Mouse (Mus musculus): ENCODE measurements around the gene Trmt61a.
A peak's percentile ranks its signal among the peaks of the same experiment; 100 is the strongest.

Trmt61a gene

DNA sequence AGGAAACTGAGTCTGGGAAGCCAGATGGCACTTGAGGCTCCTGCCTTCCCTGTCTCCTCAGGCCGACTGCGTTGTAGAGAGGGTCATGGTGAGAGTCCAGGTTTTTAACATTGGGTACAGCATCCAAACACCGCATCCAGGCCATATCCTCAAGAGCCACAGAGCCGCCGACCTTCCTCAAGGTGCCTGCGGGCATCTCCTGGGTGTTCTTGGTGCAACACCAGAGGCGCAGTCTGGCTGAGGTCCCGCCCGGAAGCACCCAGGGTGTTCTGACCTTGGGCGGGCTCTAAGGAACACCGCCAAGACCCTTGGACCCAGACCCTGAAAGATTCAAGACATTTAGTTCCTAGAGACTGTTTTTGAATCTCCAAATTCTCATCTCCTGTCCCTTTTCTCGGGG lies 5.3 kb upstream of the Trmt61a start:
- DNase-seq (ENCODE audit: low spot score), result no peak

DNA sequence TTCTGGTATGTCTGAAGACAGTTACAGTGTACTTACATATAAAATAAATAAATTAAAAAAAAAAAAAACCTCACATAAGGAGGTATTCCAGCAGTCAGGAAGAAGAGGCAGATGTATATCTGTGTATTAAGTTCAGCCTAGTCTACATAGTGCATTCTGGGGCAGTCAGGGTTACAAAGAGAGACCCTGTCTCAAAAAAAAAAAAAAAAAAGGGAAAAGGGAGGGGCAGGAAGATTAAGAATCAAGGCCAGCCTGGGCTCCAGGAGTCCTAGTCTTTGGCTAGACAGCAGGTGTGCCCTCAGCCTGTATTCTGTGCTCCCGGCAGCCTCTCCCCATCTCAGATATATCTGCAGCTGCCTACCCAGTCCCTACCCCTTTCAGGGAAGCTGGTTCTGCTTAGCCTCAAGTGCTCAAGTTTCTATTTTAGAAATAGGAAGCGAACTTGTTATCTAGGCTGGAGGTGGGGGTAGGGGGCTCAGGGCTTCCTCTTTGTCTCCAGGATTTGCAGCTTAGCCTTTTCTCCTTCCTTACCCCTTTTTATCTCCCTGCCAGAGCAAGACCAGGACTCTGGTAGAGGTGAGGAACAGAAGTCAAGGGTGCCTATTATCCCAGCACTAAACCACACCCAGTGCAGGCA lies 2.9 kb upstream of the Trmt61a start:
- DNase-seq (ENCODE audit: low spot score), result no peak

DNA sequence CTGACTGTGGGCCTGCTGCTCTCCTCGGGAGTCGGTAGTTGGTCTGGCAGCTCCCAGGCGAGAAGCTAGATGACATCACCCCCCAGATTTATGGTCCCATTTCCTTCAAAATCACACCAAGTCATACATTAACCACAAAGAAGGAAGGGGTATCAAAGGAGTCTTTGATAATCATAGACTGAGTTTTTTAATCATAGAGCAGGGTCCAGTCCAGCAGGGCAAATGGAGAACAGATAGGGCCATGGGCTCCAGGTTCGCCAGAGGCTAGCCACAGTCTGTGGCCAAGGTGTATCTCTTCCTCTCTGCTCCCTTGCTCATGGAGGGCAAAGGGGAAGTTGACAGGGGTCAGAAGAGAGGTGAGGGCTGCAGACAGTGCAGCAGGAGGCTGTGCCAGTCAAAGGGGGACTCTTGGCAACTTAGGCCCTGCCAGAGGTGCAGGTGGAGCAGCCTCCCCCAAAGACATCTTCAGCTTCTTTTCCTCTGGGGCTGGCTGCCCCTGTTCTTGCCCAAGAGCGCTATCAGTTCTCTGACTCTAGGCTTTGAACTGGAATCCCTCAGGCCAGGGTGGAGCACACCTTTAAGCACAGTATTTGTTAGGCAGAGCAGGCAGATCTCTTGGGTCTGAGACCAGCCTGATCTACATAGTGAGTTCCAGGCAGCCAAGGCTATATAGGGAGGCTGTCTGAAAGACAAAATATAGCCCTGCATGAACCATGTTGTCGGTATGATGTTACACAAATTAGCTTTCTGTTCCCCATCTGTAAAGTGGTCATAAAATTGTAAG lies 1.9 kb upstream of the Trmt61a start:
- no peak for DNase-seq (ENCODE audit: low spot score)

DNA sequence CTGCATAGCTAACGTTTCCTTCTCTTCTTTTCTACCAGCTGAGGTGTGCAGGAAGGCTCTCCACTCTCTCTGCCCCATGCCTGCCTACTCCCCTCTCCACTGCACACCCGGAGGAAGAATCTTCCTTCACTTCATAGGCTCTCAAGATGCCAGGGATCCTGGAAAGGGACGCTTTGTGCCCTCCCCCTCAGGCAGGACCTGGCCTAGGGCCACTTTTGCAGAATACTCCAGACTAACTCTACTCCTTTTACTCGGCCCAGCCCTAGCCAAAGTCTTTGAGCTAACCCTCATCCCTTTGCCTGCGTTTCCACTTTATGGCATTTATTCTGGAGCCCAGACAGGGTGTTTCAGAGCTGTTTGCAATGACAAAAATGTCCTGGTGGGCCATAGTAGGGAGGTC lies 484 bp upstream of the Trmt61a start:
- no peak for DNase-seq (ENCODE audit: low spot score)

DNA sequence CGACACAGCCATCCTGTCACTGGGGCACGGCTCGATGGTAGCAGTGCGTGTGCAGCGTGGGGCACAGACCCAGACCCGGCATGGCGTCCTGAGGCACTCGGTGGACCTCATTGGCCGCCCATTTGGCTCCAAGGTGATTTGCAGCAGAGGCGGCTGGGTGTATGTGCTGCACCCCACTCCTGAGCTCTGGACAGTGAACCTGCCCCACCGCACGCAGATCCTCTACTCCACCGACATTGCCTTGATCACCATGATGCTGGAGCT lies 697 bp downstream of the Trmt61a start:
- DNase-seq (ENCODE audit: low spot score), result no peak

DNA sequence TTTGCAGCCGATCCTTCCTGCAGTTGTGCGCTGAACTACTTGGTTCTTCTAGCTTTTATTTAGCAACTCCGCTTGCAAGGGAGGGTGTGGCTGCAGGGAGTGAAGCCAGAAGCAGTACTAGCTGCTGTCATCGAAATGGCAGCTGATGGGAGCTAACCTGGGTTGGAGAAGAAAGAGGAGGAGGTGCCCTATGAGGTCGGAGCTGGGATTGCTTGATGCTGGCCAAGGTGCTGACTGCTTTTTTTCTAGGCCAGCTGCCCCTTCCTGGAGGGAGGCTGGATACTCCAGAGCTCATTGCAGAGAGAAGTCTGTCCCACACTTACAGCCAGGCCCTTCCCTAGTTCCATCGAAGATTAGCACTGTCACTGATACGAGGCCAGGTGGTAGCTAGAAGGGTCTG lies 1.1 kb downstream of the Trmt61a start:
- DNase-seq (ENCODE audit: low spot score), result no peak

DNA sequence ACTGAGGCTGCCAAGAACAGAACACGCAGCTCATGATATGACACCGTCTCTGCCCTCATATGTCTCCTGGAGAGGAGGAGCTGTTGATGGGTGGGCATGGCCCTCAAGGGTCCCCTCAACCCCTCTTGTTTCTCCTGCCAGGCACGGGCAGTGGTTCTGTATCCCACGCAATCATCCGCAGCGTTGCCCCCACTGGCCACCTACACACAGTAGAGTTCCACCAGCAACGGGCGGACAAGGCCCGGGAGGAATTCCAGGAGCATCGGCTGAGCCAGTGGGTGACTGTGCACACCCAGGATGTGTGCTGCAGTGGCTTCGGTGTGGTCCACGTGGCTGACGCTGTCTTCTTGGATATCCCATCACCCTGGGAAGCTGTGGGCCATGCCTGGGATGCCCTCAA lies 2.8 kb downstream of the Trmt61a start:
- DNase-seq (ENCODE audit: low spot score), result no peak

DNA sequence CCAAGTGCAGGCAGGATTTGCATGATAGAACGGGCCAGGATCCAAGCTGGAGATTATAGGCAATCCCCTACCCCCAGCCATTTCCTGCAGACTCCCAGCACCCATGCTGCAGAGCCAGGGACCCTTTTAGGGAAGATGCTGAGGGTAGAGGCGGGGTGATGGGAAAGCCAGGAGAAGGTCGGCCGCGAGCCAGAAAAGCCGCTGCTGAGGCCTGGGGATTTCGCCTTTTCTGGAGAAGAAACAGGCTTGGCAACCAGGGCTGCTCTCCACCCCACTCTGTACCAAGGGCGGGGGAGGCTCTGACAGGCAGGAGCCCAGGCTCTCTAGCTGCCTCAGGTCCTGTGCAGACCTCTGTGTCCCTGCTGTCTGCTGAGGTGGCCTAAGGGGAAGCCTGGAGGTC lies 3.4 kb downstream of the Trmt61a start:
- DNase-seq (ENCODE audit: low spot score), result no peak

DNA sequence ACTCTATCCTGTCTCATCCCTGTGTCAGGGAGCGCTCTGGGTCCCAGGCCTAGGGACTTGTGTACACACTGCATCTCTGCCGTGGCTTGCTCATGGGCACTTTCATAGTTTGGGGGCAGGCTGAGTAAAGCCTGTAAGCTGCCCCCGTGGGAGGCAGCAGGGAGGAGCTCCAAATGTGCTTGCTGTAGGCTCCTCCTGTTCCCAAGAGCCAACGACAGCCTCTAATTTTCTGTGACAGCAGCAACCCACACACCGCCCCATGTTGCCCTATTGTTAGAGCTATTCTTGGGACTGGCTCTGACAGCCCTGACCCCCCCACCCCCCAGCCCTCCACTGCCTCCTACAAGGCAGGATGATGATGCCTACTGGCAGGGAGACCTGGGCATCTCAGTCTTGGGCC lies 4.1 kb downstream of the Trmt61a start:
- DNase-seq (ENCODE audit: low spot score), result no peak

DNA sequence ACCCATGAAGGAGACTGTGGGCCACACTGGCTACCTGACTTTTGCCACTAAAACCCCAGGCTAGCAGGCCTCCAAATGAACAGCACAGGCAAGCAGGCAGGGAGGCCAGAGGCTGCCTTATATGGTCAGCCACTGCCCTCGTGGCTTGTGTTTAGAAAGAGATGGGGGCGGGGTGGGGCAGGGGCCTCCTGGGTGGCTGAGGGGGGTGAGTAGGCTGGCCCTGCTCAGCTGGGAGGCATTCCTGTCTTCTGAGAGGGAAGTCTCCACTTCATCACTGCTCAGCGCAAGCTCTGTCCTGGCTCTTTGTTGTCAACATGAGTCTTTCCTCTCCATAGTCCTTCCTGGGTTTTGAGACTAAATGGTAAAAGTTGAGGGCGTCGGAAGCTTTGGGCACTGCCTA lies 4.9 kb downstream of the Trmt61a start:
- DNase-seq (ENCODE audit: low spot score), result no peak

DNA sequence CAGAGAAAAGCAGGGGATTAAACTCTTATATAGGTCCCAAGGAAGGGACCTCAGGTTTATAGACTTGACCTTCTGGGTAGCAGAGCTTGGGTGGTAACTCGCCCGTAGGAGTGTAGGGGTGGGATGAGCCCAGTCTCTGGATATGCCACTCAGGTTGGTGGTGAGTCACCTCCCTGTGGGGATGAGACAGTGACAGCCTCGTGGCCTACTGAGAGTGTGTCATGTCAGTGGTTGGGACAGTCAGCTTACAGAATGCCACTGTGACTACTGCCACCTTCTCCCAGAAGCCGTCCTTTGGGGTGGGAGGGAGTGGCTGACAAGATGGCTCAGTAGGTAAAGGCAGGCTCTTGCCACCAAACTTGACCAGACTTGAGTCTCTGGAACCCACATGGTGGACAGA lies 8.5 kb downstream of the Trmt61a start:
- DNase-seq (ENCODE audit: low spot score), result no peak

DNA sequence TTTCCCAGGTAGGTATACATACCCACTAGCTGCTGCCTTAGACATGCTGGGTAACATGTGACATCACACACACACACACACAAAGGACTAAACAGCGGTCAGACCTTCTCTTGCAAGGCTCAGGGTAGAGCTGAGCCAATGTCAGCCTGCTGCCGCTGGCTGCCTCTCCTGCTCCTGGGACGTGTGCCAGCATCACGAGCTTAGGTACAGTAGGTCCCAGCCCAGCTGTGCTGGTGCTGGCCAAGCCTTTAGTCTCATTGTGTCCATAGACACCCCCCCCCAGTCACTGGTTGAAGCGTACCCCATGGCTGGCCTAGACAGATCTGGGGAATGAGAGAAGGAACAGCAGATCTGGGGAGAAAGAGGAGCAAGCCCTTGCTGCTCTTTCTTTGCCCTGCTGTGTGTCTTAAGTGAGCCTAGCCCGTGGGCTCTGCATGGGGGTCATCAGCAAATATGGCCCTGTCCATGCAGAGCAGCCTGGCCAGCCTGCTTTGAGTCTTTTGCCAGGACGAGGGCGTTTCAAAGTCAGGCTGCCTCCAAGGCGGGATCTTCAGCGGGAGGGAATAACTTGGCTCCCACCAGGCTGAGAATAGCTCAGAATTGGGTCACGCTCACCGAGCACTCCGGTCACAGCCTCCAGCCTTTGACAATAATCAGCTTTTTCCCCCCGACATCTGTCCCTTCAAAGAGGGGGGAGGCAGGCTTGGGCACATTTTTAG lies 9.6 kb downstream of the Trmt61a start:
- peak; percentile 73 for DNase-seq (ENCODE audit: low spot score)

DNA sequence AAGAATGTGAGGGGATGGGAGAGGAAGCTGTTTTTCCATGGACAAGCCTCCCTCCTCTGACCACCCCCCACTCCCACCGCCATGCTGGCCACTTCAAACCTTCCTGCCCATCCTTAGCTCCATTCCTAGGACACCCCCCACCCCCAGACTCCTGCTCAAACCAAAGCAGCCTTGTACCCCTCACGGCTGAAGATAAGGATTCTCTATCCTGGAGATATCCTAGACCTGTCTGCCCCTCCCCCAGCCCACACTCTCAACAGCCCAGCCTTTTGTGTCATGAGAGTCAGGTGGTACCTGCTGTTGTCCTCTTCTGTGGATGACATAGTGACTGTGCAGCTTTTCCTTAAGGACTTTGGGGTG lies 10.1 kb downstream of the Trmt61a start:
- no peak for DNase-seq (ENCODE audit: low spot score)

DNA sequence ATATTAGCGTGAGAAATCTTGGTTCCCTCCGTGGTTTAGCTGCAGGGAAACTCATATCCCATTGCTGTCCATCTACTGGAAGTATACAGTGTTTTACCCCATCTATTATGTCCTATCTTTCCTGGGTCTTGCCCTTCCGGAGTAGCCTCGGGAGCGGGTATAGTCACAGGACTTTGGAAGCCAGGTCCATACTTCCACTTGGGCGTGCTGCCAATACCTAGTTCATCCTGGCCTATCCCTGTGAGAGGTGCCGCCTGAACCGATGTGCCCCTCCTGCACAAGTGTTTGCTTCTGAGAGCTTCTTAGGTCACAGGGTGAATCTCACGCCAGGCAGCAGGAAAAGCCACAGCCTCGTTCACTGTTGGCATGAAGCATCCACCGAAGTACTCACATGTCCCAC lies 11.5 kb downstream of the Trmt61a start:
- DNase-seq (ENCODE audit: low spot score), result no peak

DNA sequence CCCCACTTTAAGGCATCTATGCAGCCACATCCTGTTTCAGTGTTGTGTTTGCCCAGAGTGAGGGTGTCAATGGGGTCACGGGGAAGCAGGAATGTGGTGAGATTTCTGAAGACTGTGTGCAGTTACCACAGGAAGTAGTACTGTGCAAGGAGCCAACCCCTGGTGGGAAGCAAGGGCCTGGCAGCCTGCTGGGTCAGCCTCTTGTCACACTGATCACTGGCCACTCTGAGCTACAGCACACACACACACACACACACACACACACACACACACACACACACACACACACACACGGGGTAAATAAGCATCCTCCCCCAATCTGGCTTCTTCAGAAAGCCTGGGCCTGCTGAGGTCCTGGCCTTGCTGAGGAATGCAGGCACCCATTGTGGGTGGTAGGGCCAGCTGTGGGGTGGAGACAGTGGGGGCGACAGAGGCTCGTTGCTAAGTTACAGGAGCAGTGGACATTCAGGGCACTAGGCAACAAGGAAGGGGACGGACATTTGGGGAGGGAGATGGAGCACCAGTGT lies 13.5 kb downstream of the Trmt61a start:
- no peak for DNase-seq (ENCODE audit: low spot score)

DNA sequence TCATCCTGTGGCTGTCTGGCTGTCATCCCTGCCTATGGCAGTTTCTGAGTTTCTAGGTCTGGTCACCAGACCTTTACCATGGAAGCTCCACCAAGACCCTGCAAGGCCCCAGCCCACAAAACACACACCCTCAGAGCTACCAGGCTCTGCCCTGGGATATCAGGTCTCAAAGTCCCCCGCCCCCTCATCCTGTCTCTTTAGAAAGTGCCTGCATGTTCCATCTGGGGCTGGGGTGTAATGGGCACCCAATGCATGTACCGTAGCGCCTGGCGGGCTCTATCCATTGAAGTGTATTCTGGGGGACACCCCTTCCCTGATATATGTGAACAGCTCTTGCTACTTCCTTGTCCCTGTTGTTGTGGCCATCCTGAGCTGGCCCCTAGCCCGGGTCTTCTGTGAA lies 15.0 kb downstream of the Trmt61a start:
- DNase-seq (ENCODE audit: low spot score), result no peak

DNA sequence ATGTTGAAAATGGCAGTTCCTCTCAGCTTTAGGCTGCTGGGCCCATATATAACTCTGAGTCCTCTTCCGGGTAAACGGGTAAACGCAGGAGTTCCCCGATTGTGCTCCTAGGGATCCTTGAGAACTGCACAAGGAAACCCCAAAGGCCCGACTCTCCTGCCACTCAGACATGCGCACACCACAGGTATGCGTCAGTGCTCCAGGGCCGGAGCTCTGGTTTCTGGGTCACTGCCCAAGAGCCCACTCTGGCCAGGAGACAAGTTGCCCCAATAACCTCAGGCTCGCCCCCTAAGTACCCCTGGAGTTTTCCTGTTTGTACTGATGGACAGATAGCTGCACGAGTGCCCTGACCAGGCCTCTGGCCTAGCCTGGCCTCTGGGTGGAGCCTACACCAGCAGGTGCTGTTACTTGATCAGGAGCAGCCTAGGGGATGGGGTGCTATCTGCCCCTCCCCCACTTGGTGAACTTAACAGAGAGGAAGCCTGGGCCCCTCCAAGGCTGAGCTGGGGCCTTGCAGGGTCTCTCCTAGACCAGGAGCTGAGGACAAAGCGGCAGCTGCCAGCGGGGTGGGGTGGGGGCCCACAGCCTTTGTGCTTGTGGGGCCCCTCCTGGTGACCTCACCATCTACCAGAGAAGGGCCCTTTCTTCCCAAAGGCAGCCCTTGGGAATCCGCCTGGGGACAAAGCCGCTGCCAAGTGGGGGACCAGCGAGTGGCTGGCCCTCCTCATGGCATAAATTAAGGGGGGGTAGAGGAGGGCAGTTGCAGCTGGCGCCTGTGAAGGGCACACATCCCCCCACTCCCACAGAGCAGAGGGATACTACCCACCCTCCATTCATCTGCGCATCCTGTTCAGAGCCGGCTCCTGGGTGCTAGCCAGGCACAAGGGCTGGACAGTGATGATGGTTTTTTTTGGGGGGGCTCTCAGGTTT lies 15.7 kb downstream of the Trmt61a start:
- no peak for DNase-seq (ENCODE audit: low spot score)

DNA sequence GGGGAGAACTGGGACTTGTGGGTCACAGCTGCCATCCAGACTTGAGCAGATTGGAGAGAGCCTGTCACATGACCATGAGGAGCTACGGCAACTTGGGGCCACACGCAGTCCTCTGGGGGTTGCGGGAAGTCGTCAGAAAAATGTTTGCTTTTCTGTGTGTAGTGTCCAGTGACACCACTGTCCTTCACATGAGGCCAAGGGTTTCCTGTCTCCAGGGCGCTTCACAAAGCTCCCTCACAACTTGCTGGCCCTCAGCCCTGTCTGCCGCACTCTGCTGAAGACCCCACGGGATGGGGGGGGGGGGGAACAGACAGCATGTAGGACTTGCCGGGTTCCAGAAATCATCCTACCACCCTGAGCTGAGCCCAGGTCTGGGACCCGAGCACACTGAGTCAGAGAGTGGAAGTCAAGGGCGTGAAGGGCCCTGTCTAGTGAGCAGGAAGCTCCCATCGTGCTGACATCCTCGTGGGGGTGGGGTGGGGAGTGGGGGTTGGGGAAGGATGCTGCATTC lies 16.4 kb downstream of the Trmt61a start:
- DNase-seq (ENCODE audit: low spot score), result no peak

DNA sequence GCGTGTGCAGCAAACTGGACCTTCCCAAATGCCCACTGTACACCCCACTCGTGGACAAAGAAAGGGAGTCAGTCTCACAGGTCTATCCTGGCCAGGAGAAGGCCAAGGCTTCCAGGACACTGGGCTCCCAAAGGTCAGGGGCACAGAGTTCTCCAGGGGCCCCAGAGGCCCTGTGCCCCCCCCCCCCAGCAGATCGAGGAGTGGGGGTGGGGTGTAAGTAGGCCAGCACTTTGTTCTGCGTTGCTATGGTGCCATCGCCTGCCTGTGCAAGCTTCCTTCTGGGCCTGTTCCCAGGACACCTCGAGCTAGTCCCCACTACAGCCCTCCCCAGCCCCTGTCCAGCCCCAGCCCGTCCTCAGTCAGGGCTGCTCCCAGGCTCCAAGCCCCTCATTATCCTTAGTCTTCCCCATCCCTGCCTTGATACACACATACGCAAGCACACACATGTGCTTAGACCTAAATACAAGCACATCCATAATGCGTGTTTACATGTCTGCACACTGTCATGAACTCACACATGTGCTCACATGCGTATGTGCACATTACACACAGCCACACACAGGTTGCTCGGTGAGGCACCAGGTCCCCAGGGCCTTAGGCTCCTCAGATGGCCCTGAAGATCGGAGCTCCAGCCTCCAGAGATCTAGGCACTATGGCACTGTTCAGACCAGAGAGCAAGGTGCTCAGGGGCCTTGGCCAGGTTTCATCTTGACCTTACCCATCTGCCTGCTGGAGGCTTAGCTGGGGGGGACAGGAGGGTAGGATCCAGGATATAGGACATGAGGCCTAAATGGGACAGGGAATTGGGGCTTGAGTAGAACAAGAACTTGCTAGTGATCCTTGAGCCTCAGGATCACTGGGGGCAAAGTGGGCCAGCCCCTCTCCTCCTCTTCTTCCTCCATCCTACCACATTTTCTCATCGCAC lies 17.2 kb downstream of the Trmt61a start:
- no peak for DNase-seq (ENCODE audit: low spot score)

DNA sequence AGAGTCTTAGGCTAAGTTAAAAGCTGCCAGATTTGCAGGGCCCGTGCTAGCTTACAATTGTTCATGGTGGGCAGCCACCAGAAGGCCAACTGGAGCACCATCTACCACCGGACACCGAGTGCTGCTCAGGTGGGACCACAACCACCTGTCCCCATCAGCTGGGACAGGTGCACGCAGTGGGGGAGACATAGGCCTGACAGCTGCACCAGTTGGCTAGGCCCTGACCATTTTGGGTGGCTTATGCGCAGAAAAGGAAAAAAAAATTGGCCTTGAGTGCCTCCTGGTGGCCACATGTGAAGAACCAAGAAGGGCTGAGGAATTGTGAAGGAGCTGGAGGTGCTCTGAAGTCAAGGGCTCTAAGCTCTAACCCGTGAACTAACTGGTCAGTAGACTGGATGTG lies 18.3 kb downstream of the Trmt61a start:
- peak; percentile 57 for DNase-seq (ENCODE audit: low spot score)

DNA sequence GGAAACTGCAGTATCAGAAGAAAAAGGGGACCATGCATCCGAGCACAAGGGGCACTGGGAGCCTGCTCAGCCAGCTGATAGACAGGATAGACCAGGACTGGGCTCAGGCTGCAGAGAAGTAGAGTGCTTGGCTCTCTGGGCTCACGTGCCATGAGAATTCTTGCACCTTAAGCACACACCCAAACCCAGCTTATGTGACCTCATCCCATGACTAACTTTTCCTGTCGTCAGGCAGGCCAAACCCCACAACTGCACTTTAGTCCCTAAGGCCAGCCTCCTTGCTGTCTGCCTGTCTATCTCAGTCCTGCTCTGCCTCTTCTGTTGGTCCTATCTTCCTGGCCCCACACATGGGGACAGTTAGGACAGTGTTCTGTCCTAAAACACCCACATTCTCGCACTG lies 19.8 kb downstream of the Trmt61a start:
- no peak for DNase-seq (ENCODE audit: low spot score)
